Mouse (Mus musculus) testis, adult 2 months (tissue): ENCODE data around the gene Shc3.

ENCODE experiments used
- CTCF ChIP-seq: fragments of 200-500 bp; IDR thresholded peaks from 2 replicates; pipeline ENCODE4 v1.5.1; 2012; ENCODE audit warnings: low read depth, mild to moderate bottlenecking, inconsistent platforms, low read length, moderate library complexity; ENCODE audit not compliant: control insufficient read depth, insufficient read depth, insufficient replicate concordance
- POLR2A ChIP-seq: fragments of 200-500 bp; IDR thresholded peaks from 2 replicates; pipeline ENCODE4 v1.6.1; 2012; ENCODE audit warnings: low read depth, mild to moderate bottlenecking, inconsistent platforms, low read length, moderate library complexity; ENCODE audit not compliant: control insufficient read depth

DNA sequence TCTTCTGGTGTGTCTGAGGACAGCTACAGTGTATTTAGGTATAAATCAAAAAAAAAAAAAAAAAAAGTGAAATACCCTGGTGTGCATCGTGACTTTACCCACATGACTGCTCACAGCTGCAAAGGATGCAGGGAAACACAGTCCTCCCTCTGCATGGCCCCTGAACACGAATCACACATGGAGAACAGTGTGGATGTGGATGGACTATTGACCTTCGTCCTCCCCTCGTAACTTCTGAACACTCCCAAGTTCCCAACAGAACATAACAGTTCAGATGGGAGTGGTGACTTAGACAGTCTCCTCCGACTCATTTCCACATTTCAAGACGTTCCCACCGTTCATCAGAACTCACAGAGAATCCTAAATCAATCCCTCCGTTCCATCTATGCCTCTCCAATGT lies 33.5 kb upstream of the Shc3 start:
- TF ChIP-seq POLR2A (no peak), CTCF (no peak)
